In genomic region chr14:71588694-71589240, GRCm38 (mm10) we compare ENCODE assay signal across 18 mouse cellular contexts.
DNase-seq lines count a peak whose midpoint lies in the region; ATAC-seq lines count a peak whose summit lies in the region.
"Had no signal": no experiment of that assay in that cellular context is flagged by ENCODE, and none has a peak within 500 bp of the region (broad histone marks: within the 10 kb centered on the region; RNA-seq: fewer than 3 reads in every experiment).

No protein-coding gene starts in this region.

- no peaks in the 10 kb centered on the region for H3K9me3 ChIP-seq in kidney, embryonic 14.5 days (ENCODE audit: control insufficient read depth, low read length)
- H3K9me3 ChIP-seq: embryonic facial prominence, embryonic 10.5 days; forebrain, embryonic 13.5 days; heart, embryonic 15.5 days; limb, embryonic 15.5 days; neural tube, embryonic 13.5 days had no signal

- H3K36me3 ChIP-seq in kidney, embryonic 14.5 days (ENCODE audit: control insufficient read depth, insufficient read depth, low read length): no peaks in the 10 kb centered on the region
- H3K36me3 ChIP-seq: embryonic facial prominence, embryonic 10.5 days; heart, embryonic 15.5 days; limb, embryonic 15.5 days; neural tube, embryonic 13.5 days had no signal

- no peak overlapping the region for H3K27ac ChIP-seq in kidney, embryonic 14.5 days (ENCODE audit: low read depth, low read length)
- H3K27ac ChIP-seq: embryonic facial prominence, embryonic 10.5 days; forebrain, embryonic 13.5 days; heart, embryonic 15.5 days; limb, embryonic 15.5 days; neural tube, embryonic 13.5 days had no signal

- peak; percentile 85 for ATAC-seq in frontal cortex, adult (ENCODE audit: low TSS enrichment)
- no peak for ATAC-seq in kidney, embryonic 14.5 days (ENCODE audit: low FRiP score, low TSS enrichment)
- ATAC-seq: forebrain, embryonic 13.5 days had no signal

- no peak overlapping the region for H3K4me3 ChIP-seq in kidney, embryonic 14.5 days (ENCODE audit: low read length)
- H3K4me3 ChIP-seq: embryonic facial prominence, embryonic 10.5 days; forebrain, embryonic 13.5 days; heart, embryonic 15.5 days; limb, embryonic 15.5 days; neural tube, embryonic 13.5 days had no signal

- H3K4me1 ChIP-seq in kidney, embryonic 14.5 days (ENCODE audit: control insufficient read depth, insufficient read depth, low read length): no peaks in the 10 kb centered on the region
- H3K4me1 ChIP-seq: embryonic facial prominence, embryonic 10.5 days; forebrain, embryonic 13.5 days; heart, embryonic 15.5 days; limb, embryonic 15.5 days; neural tube, embryonic 13.5 days had no signal

- no peak overlapping the region for H3K9ac ChIP-seq in kidney, embryonic 14.5 days (ENCODE audit: low read depth, low read length)
- H3K9ac ChIP-seq: forebrain, embryonic 13.5 days; heart, embryonic 15.5 days; limb, embryonic 15.5 days; neural tube, embryonic 13.5 days had no signal

- no peak for DNase-seq in frontal cortex, postnatal 10 days (ENCODE audit: low spot score in 2 of 2)
- peak; percentile 44 for DNase-seq in right cerebral cortex, adult 18-20 months
- DNase-seq in right cerebral cortex, postnatal 4 days: no peak
- DNase-seq in adrenal gland, postnatal 36 days: peak; percentile 14 to 29
- no peak for DNase-seq in layer of hippocampus, postnatal 25 days (ENCODE audit: extremely low spot score in 1 of 2, low spot score in 1 of 2)
- DNase-seq: cerebellum, postnatal 36 days; heart, adult 18-20 months; kidney, adult 9 months; kidney, postnatal 4 days; lung, postnatal 10 days; thymus, postnatal 4 days had no signal

- H3K4me2 ChIP-seq in kidney, embryonic 14.5 days (replicated peaks; ENCODE audit: low read depth, low read length): no peak overlapping the region
- H3K4me2 ChIP-seq: forebrain, embryonic 13.5 days; heart, embryonic 15.5 days; limb, embryonic 15.5 days; neural tube, embryonic 13.5 days had no signal

- WGBS in kidney, embryonic 14.5 days: 45% methylated on average over 1 of the region's 1 CpGs

- no peaks in the 10 kb centered on the region for H3K27me3 ChIP-seq in kidney, embryonic 14.5 days (ENCODE audit: control insufficient read depth, insufficient read depth, low read length)
- H3K27me3 ChIP-seq: forebrain, embryonic 13.5 days; heart, embryonic 15.5 days; limb, embryonic 15.5 days; neural tube, embryonic 13.5 days had no signal

Comparison
In these comparisons a context has a peak if more than half of its experiments do, and no peak if none do; other contexts are left out.
1. DNase-seq: peak in right cerebral cortex, adult 18-20 months (single experiment) and adrenal gland, postnatal 36 days (2 of 2); none in frontal cortex, postnatal 10 days (0 of 2), right cerebral cortex, postnatal 4 days (single experiment) and layer of hippocampus, postnatal 25 days (0 of 2).